Mouse (Mus musculus): ENCODE results near the gene Galnt10.

Gene Galnt10

GRCm38 (mm10) chr11:57645018-57645559, at the start of gene Galnt10:
Galnt10 (plus strand) TSS chr11:57645442.
- peak; percentile 62 to 64 for DNase-seq (ENCODE audit: low spot score in 2 of 2)

GRCm38 (mm10) chr11:57595899-57596298, 49.3 kb upstream of the Galnt10 start:
- DNase-seq (ENCODE audit: low spot score in 2 of 2), result no peak

- peak; percentile 51 to 62 for DNase-seq (ENCODE audit: low spot score in 2 of 2)
Measured at GRCm38 (mm10) chr11:57598161-57598560, 47.1 kb upstream of the Galnt10 start.

- no peak for DNase-seq (ENCODE audit: low spot score in 2 of 2)
Measured at GRCm38 (mm10) chr11:57599304-57599703, 45.9 kb upstream of the Galnt10 start.

GRCm38 (mm10) chr11:57600113-57600512, 45.1 kb upstream of the Galnt10 start:
- no peak for DNase-seq (ENCODE audit: low spot score in 2 of 2)

GRCm38 (mm10) chr11:57600621-57601121, 44.6 kb upstream of the Galnt10 start:
- peak; percentile 17 to 33 for DNase-seq (ENCODE audit: low spot score in 2 of 2)

DNA sequence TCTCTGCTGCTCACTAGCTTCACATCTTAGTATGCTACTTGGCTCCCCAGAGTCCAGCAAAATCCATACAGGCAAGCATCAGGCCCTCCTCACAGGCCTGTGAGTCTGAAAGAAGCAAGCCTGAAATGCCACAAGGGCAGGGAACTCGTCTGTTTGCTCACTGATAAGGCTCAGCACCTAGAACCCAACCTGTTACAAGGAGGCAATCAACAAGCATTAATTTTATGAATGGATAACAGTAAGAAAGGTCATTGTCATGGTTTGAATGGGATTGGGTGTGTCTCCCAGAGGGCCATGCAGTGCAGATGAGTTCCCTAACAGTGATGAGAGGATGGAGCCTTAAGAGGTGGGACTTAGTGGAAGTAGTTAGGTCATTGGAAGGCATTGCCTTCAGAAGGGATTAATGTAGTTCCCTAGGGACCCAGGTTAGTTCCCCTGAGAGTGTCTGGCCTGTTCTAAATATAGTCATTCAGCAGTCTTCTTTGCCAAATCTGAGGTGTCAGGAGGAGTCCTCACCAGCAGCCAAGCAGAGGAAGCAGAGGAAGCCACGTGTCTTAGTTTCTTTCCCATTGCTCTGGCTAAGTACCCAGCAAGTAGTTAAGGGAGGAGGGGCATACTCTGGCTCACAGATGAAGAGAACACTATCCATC, 43.3 kb upstream of the Galnt10 start:
- DNase-seq (ENCODE audit: low spot score in 2 of 2), result no peak

GRCm38 (mm10) chr11:57605086-57605485, 40.2 kb upstream of the Galnt10 start:
- no peak for DNase-seq (ENCODE audit: low spot score in 2 of 2)

GRCm38 (mm10) chr11:57605660-57606059, 39.6 kb upstream of the Galnt10 start:
- no peak for DNase-seq (ENCODE audit: low spot score in 2 of 2)

GRCm38 (mm10) chr11:57614502-57614901, 30.7 kb upstream of the Galnt10 start:
- DNase-seq (ENCODE audit: low spot score in 2 of 2), result no peak

GRCm38 (mm10) chr11:57615286-57615685, 30.0 kb upstream of the Galnt10 start:
- DNase-seq (ENCODE audit: low spot score in 2 of 2), result no peak

DNA sequence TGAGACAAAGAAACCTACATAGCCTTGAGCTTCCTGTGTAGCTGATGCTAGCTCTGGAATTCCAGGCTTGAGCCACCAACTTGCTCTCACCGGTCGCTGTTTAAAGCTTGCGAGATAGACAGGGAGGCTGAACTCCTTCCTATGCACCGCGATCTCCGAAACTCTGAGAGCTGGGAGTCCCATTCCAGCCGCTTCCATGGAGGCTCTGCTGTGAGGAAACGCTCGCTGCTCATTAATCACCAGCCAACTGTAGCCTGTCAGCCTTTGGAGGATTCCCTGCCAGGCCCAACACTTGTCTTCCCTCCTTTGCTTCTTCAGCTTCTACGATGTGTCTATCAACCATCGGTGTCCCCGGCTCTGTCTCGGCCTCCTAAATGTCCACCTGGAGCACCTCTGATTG, 29.4 kb upstream of the Galnt10 start:
- DNase-seq (ENCODE audit: low spot score in 2 of 2), result no peak

- DNase-seq (ENCODE audit: low spot score in 2 of 2), result peak in 1 of 2 experiments; percentile 22
Measured at GRCm38 (mm10) chr11:57617526-57618264, 27.5 kb upstream of the Galnt10 start.

DNA sequence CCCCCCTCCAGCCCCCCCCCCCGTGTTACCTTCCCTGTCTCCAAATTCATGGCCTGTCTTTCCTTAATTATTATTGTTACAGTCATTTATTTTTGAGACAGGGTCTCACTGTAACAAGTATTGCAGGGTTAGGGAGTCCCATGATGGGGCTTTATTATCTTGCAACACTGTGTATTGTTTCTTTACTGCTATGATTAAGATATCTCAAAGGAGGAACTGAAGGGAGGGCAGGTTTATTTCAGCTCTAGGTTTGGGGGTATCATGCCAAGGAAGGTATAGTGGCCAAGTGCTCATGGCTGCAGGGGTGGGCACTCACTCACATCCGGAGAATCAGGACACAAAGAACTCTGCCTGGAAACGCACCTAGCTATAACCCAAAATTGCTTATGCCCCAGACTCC, 23.8 kb upstream of the Galnt10 start:
- no peak for DNase-seq (ENCODE audit: low spot score in 2 of 2)

- no peak for DNase-seq (ENCODE audit: low spot score in 2 of 2)
Measured at GRCm38 (mm10) chr11:57621876-57622275, 23.4 kb upstream of the Galnt10 start.

DNA sequence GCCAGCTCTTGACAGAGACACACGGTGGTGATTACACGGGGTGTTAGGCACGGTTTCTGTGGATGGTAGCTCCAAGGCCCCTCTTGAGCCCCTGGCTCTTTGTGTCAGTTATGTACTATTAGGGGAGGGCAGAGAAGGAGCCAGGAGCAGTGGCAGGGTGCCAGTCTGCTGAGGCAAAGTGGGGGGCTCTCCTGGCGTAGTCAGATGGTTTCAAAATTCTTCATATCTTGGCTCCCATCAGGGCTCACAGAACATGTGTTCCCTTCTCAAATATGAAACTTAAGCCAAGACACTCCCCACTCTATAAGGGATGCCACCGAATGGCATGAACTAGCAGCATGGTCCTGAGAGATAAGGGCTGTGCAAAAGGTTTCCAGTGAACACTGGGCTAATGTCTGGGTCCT, 20.8 kb upstream of the Galnt10 start:
- no peak for DNase-seq (ENCODE audit: low spot score in 2 of 2)

- DNase-seq (ENCODE audit: low spot score in 2 of 2), result no peak
Measured at GRCm38 (mm10) chr11:57625465-57625864, 19.8 kb upstream of the Galnt10 start.

- DNase-seq (ENCODE audit: low spot score in 2 of 2), result no peak
Measured at GRCm38 (mm10) chr11:57627086-57627735, 18.0 kb upstream of the Galnt10 start.

GRCm38 (mm10) chr11:57631805-57632485, 13.3 kb upstream of the Galnt10 start:
- no peak for DNase-seq (ENCODE audit: low spot score in 2 of 2)

GRCm38 (mm10) chr11:57633006-57633405, 12.2 kb upstream of the Galnt10 start:
- DNase-seq (ENCODE audit: low spot score in 2 of 2), result no peak

DNA sequence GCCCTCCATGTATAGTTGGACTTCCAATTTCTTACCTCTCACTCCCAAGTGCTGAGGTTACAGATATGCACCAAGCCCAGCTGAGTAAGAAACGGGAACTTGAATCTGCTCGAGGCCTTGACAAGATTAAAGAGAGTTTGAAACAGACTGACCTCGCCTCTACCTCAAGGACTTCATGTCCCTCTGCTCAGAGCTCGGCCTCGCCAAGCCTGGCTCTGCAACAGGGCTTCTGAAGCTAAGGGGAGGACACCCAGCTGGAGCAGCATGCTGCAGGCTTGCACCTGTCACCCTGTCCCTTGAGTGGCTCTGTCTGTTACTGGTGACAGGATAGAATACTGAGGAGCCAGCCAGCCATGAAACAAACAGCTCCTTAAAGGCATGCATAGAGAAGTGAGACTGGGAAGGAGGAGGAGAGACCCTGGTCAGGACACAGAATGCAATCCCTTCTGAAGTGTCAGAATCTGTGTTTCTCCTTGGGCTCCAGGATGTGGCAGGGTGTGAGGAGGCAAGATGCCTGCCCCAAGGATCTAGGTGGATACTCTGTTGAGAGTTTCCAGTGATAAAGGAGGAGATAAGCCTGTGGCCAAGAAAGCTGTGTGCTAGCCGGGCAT, 11.2 kb upstream of the Galnt10 start:
- DNase-seq (ENCODE audit: low spot score in 2 of 2), result no peak

Measured in right cerebral cortex, postnatal 36 days (tissue).